8 mouse cellular contexts compared by ENCODE assay signal in the genomic region with DNA sequence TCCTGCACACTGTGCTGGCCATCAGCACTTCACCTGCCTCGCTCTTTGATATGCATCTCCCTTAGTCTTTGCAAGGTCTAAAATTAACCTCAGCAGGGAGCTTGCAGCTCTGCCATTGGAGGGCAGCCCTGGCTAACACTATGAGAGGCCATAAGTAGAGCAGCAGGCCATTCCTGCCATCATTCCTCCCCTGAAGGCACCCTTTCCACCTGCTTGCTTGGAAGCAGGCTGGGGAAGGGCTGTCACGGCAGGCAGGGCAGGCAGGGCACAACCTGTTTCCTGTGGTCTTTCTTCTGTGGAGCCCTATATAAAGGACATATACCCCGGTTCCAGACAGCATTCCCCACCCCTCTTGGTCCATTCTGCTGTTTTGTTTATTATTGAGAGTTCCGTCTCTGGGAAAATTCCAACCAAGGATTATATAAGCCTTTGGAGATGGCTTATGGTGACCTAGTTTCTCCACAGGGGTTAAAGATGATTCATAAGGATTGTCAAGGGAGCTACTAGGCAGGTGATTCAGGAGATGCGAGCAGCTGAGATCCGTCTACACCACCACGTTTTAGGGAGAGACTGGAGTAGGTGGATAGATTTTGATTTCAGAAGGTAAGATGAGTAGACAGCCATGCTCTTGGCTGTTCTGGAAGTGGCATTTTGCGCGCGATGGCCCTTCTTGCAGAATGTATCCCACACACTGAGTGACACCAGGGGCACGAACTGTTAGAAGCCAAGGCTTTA.
A peak's percentile ranks its signal among the peaks of the same experiment; 100 is the strongest.
DNase-seq lines count a peak whose midpoint lies in the region; ATAC-seq and TF ChIP-seq lines count a peak whose summit lies in the region.

No protein-coding gene starts in this region.

- no peak overlapping the region for H3K4me3 ChIP-seq in neural tube, embryonic 11.5 days (ENCODE audit: low read depth, low read length)
- H3K4me3 ChIP-seq in kidney, embryonic 14.5 days (ENCODE audit: low read length), result no peak overlapping the region
- no peak overlapping the region for H3K4me3 ChIP-seq in stomach, postnatal 0 days (ENCODE audit: low read depth, low read length)

- no peaks in the 10 kb centered on the region for H3K36me3 ChIP-seq in neural tube, embryonic 11.5 days (ENCODE audit: control insufficient read depth, insufficient read depth, low read length)
- H3K36me3 ChIP-seq in kidney, embryonic 14.5 days (ENCODE audit: control insufficient read depth, insufficient read depth, low read length), result no peaks in the 10 kb centered on the region
- no peaks in the 10 kb centered on the region for H3K36me3 ChIP-seq in stomach, postnatal 0 days (ENCODE audit: control insufficient read depth, insufficient read depth, low read length)

- H3K27me3 ChIP-seq in neural tube, embryonic 11.5 days (ENCODE audit: control insufficient read depth, insufficient read depth, low read length), result no peaks in the 10 kb centered on the region
- H3K27me3 ChIP-seq in kidney, embryonic 14.5 days (ENCODE audit: control insufficient read depth, insufficient read depth, low read length), result no peaks in the 10 kb centered on the region
- no peaks in the 10 kb centered on the region for H3K27me3 ChIP-seq in stomach, postnatal 0 days (ENCODE audit: control insufficient read depth, insufficient read depth, low read length)

- WGBS in neural tube, embryonic 11.5 days, result 69% methylated on average over 11 of the region's 11 CpGs
- 42% methylated on average over 11 of the region's 11 CpGs for WGBS in kidney, embryonic 14.5 days
- 54% methylated on average over 11 of the region's 11 CpGs for WGBS in stomach, postnatal 0 days

- DNase-seq in neural tube, embryonic 11.5 days (ENCODE audit: low spot score), result no peak
- no peak for DNase-seq in neural tube, embryonic 10.5 days (ENCODE audit: extremely low spot score, low spot score)
- DNase-seq in gonadal fat pad, adult 2 months (ENCODE audit: low read depth), result peak; percentile 45
- peak; percentile 25 for DNase-seq in stomach, postnatal 0 days (ENCODE audit: low spot score)
- DNase-seq in frontal cortex, postnatal 14 days (ENCODE audit: low spot score in 2 of 2), result no peak
- no peak for DNase-seq in frontal cortex, adult 2 months (ENCODE audit: extremely low spot score in 1 of 2, low spot score in 1 of 2)

- H3K9ac ChIP-seq in neural tube, embryonic 11.5 days (ENCODE audit: low read length), result no peak overlapping the region
- no peak overlapping the region for H3K9ac ChIP-seq in kidney, embryonic 14.5 days (ENCODE audit: low read depth, low read length)
- 0 out of 2 replicates have a peak overlapping the region, but pooled peaks have one; percentile 18 for H3K9ac ChIP-seq in stomach, postnatal 0 days (ENCODE audit: low read length)

- 0 out of 2 replicates have a peak overlapping the region, but pooled peaks have one; percentile 23 for H3K27ac ChIP-seq in neural tube, embryonic 11.5 days (ENCODE audit: low read depth, low read length)
- H3K27ac ChIP-seq in kidney, embryonic 14.5 days (ENCODE audit: low read depth, low read length), result no peak overlapping the region
- no peak overlapping the region for H3K27ac ChIP-seq in stomach, postnatal 0 days (replicated peaks)

- ATAC-seq in neural tube, embryonic 11.5 days (ENCODE audit: insufficient read depth, low FRiP score, low TSS enrichment), result no peak
- ATAC-seq in kidney, embryonic 14.5 days (ENCODE audit: low FRiP score, low TSS enrichment), result 0 out of 2 replicates have a peak, but pooled peaks have one; percentile 39
- peak; percentile 61; the same call in 1 of the 2 replicates for ATAC-seq in stomach, postnatal 0 days (ENCODE audit: low FRiP score, low TSS enrichment)
- no peak for ATAC-seq in monocyte, adult 5-6 weeks (replicated peaks; ENCODE audit: insufficient number of reproducible peaks, low FRiP score, low TSS enrichment, poor library complexity, severe bottlenecking)

- TF ChIP-seq EP300 in stomach, postnatal 0 days (optimal IDR thresholded peaks at IDR 0.05), result no peak

- TF ChIP-seq CTCF in stomach, postnatal 0 days (IDR thresholded peaks at IDR 0.05; ENCODE audit: low read depth), result peak; percentile 63

- peaks cover 22% of the 10 kb centered on the region for H3K4me1 ChIP-seq in neural tube, embryonic 11.5 days (ENCODE audit: control insufficient read depth, insufficient read depth, low read length)
- H3K4me1 ChIP-seq in kidney, embryonic 14.5 days (ENCODE audit: control insufficient read depth, insufficient read depth, low read length), result peaks cover 14% of the 10 kb centered on the region; the same call in 1 of the 2 replicates
- H3K4me1 ChIP-seq in stomach, postnatal 0 days (replicated peaks; ENCODE audit: control insufficient read depth, insufficient read depth), result peaks cover 6% of the 10 kb centered on the region; the same call in 1 of the 2 replicates

- no peak overlapping the region for H3K4me2 ChIP-seq in neural tube, embryonic 11.5 days (ENCODE audit: low read depth)
- H3K4me2 ChIP-seq in kidney, embryonic 14.5 days (replicated peaks; ENCODE audit: low read depth, low read length), result no peak overlapping the region
- H3K4me2 ChIP-seq in stomach, postnatal 0 days (replicated peaks; ENCODE audit: low read depth), result no peak overlapping the region

- no peaks in the 10 kb centered on the region for H3K9me3 ChIP-seq in neural tube, embryonic 11.5 days (ENCODE audit: control insufficient read depth, low read length)
- H3K9me3 ChIP-seq in kidney, embryonic 14.5 days (ENCODE audit: control insufficient read depth, low read length), result no peaks in the 10 kb centered on the region
- H3K9me3 ChIP-seq in stomach, postnatal 0 days (ENCODE audit: control insufficient read depth, low read length), result no peaks in the 10 kb centered on the region

Comparison
In these comparisons a context has a peak if more than half of its experiments do, and no peak if none do; other contexts are left out.
1. ATAC-seq: peak in kidney, embryonic 14.5 days (single experiment) and stomach, postnatal 0 days (single experiment); none in neural tube, embryonic 11.5 days (single experiment) and monocyte, adult 5-6 weeks (single experiment).
2. DNase-seq: peak in gonadal fat pad, adult 2 months (single experiment) and stomach, postnatal 0 days (single experiment); none in neural tube, embryonic 11.5 days (single experiment), neural tube, embryonic 10.5 days (single experiment), frontal cortex, postnatal 14 days (0 of 2) and frontal cortex, adult 2 months (0 of 2).